17 mouse cellular contexts compared by ENCODE assay signal in genomic region chr12:40431075-40431474, GRCm38 (mm10). TPM values are rescaled to one million over a fixed set of nuclear protein-coding genes. Genes with fewer than 3 reads are reported as not detected.
DNase-seq lines count a peak whose midpoint lies in the region; ATAC-seq lines count a peak whose summit lies in the region.
"Had no signal": no experiment of that assay in that cellular context is flagged by ENCODE, and none has a peak within 500 bp of the region (broad histone marks: within the 10 kb centered on the region; RNA-seq: fewer than 3 reads in every experiment).

No protein-coding gene starts in this region.

- H3K27ac ChIP-seq in kidney, embryonic 15.5 days = peak overlapping the region; percentile 67; the same call in 1 of the 2 replicates
- no peak overlapping the region for H3K27ac ChIP-seq in midbrain, embryonic 11.5 days (ENCODE audit: low read depth, low read length)
- H3K27ac ChIP-seq in midbrain, embryonic 13.5 days = no peak overlapping the region
- H3K27ac ChIP-seq in forebrain, embryonic 12.5 days = no peak overlapping the region
- 0 out of 2 replicates have a peak overlapping the region, but pooled peaks have one; percentile 9 for H3K27ac ChIP-seq in neural tube, embryonic 13.5 days (replicated peaks)
- H3K27ac ChIP-seq: embryonic facial prominence, embryonic 15.5 days; intestine, embryonic 15.5 days; liver, embryonic 13.5 days had no signal

- no peak overlapping the region for H3K9ac ChIP-seq in kidney, embryonic 15.5 days
- H3K9ac ChIP-seq in midbrain, embryonic 11.5 days (ENCODE audit: low read length) = no peak overlapping the region
- H3K9ac ChIP-seq in midbrain, embryonic 13.5 days (replicated peaks) = no peak overlapping the region
- no peak overlapping the region for H3K9ac ChIP-seq in forebrain, embryonic 12.5 days
- H3K9ac ChIP-seq in neural tube, embryonic 13.5 days = no peak overlapping the region
- H3K9ac ChIP-seq: embryonic facial prominence, embryonic 15.5 days; intestine, embryonic 15.5 days; liver, embryonic 13.5 days had no signal

- intact Hi-C loops in left cerebral cortex, postnatal 10 days (cut with DNase I) = no loop called here

- no peaks in the 10 kb centered on the region for H3K36me3 ChIP-seq in kidney, embryonic 15.5 days
- no peaks in the 10 kb centered on the region for H3K36me3 ChIP-seq in midbrain, embryonic 11.5 days (ENCODE audit: control insufficient read depth, insufficient read depth, low read length)
- H3K36me3 ChIP-seq in midbrain, embryonic 13.5 days = no peaks in the 10 kb centered on the region
- H3K36me3 ChIP-seq in forebrain, embryonic 12.5 days (replicated peaks) = no peaks in the 10 kb centered on the region
- no peaks in the 10 kb centered on the region for H3K36me3 ChIP-seq in neural tube, embryonic 13.5 days
- H3K36me3 ChIP-seq: embryonic facial prominence, embryonic 15.5 days; intestine, embryonic 15.5 days; liver, embryonic 13.5 days had no signal

- H3K4me3 ChIP-seq in kidney, embryonic 15.5 days (replicated peaks) = no peak overlapping the region
- H3K4me3 ChIP-seq in midbrain, embryonic 11.5 days (ENCODE audit: low read depth, low read length) = no peak overlapping the region
- no peak overlapping the region for H3K4me3 ChIP-seq in midbrain, embryonic 13.5 days (replicated peaks)
- H3K4me3 ChIP-seq in forebrain, embryonic 12.5 days (replicated peaks) = no peak overlapping the region
- no peak overlapping the region for H3K4me3 ChIP-seq in neural tube, embryonic 13.5 days
- H3K4me3 ChIP-seq: embryonic facial prominence, embryonic 15.5 days; intestine, embryonic 15.5 days; liver, embryonic 13.5 days had no signal

- H3K9me3 ChIP-seq in kidney, embryonic 15.5 days (replicated peaks) = no peaks in the 10 kb centered on the region
- no peaks in the 10 kb centered on the region for H3K9me3 ChIP-seq in midbrain, embryonic 11.5 days (ENCODE audit: control insufficient read depth, low read length)
- H3K9me3 ChIP-seq in midbrain, embryonic 13.5 days = no peaks in the 10 kb centered on the region
- no peaks in the 10 kb centered on the region for H3K9me3 ChIP-seq in forebrain, embryonic 12.5 days
- no peaks in the 10 kb centered on the region for H3K9me3 ChIP-seq in neural tube, embryonic 13.5 days
- H3K9me3 ChIP-seq: embryonic facial prominence, embryonic 15.5 days; intestine, embryonic 15.5 days; liver, embryonic 13.5 days had no signal

- H3K4me1 ChIP-seq in kidney, embryonic 15.5 days = peaks cover 20% of the 10 kb centered on the region
- H3K4me1 ChIP-seq in midbrain, embryonic 11.5 days (ENCODE audit: control insufficient read depth, insufficient read depth, low read length) = peaks cover 9% of the 10 kb centered on the region
- H3K4me1 ChIP-seq in midbrain, embryonic 13.5 days (replicated peaks) = peaks cover 10% of the 10 kb centered on the region
- peaks cover 18% of the 10 kb centered on the region for H3K4me1 ChIP-seq in forebrain, embryonic 12.5 days
- peaks cover 19% of the 10 kb centered on the region for H3K4me1 ChIP-seq in neural tube, embryonic 13.5 days (replicated peaks)
- H3K4me1 ChIP-seq: intestine, embryonic 15.5 days had no signal

- 77% methylated on average over 5 of the region's 5 CpGs for WGBS in kidney, embryonic 15.5 days
- 50% methylated on average over 5 of the region's 5 CpGs for WGBS in midbrain, embryonic 11.5 days
- 50% methylated on average over 5 of the region's 5 CpGs for WGBS in midbrain, embryonic 13.5 days
- 40% methylated on average over 5 of the region's 5 CpGs for WGBS in forebrain, embryonic 12.5 days
- WGBS in neural tube, embryonic 13.5 days = 54% methylated on average over 5 of the region's 5 CpGs

- no peaks in the 10 kb centered on the region for H3K27me3 ChIP-seq in kidney, embryonic 15.5 days
- no peaks in the 10 kb centered on the region for H3K27me3 ChIP-seq in midbrain, embryonic 11.5 days (ENCODE audit: control insufficient read depth, insufficient read depth, low read length)
- no peaks in the 10 kb centered on the region for H3K27me3 ChIP-seq in midbrain, embryonic 13.5 days
- 0 out of 2 replicates have a peak, but pooled peaks cover 2% of the 10 kb centered on the region for H3K27me3 ChIP-seq in forebrain, embryonic 12.5 days
- H3K27me3 ChIP-seq in neural tube, embryonic 13.5 days = no peaks in the 10 kb centered on the region
- H3K27me3 ChIP-seq: embryonic facial prominence, embryonic 15.5 days; intestine, embryonic 15.5 days; liver, embryonic 13.5 days had no signal

- no peak overlapping the region for H3K4me2 ChIP-seq in kidney, embryonic 15.5 days
- no peak overlapping the region for H3K4me2 ChIP-seq in midbrain, embryonic 11.5 days
- H3K4me2 ChIP-seq in midbrain, embryonic 13.5 days (replicated peaks) = no peak overlapping the region
- no peak overlapping the region for H3K4me2 ChIP-seq in forebrain, embryonic 12.5 days
- H3K4me2 ChIP-seq in neural tube, embryonic 13.5 days = no peak overlapping the region
- H3K4me2 ChIP-seq: embryonic facial prominence, embryonic 15.5 days; heart, embryonic 11.5 days; intestine, embryonic 15.5 days; liver, embryonic 13.5 days had no signal

- no peak for ATAC-seq in kidney, embryonic 15.5 days (replicated peaks; ENCODE audit: low FRiP score)
- ATAC-seq in midbrain, embryonic 11.5 days (ENCODE audit: low FRiP score) = peak; percentile 58; the same call in 1 of the 2 replicates
- ATAC-seq in midbrain, embryonic 13.5 days = no peak
- ATAC-seq in forebrain, embryonic 12.5 days (ENCODE audit: low FRiP score) = 0 out of 2 replicates have a peak, but pooled peaks have one; percentile 41
- ATAC-seq in neural tube, embryonic 13.5 days (ENCODE audit: low read depth) = no peak
- ATAC-seq: intestine, embryonic 15.5 days; lung, postnatal 0 days had no signal

- no peak for DNase-seq in kidney, postnatal 14 days
- DNase-seq in midbrain, embryonic 11.5 days (ENCODE audit: low spot score, missing footprints) = no peak
- DNase-seq in left cerebral cortex, postnatal 10 days (ENCODE audit: extremely low spot score in 1 of 2, low spot score in 2 of 2) = no peak
- no peak for DNase-seq in urinary bladder, postnatal 25 days (ENCODE audit: low spot score)
- DNase-seq: cerebellum, adult 9-11 months; gastrocnemius, postnatal 36 days; kidney, postnatal 25 days; liver, embryonic 13.5 days; thymus, postnatal 4 days had no signal

RNA-seq across cellular contexts. Expression of gene Zfp277, which starts 14.6 kb away (rescaled TPM):
- 38.6 and 40.7 TPM in 2 replicates for polyA plus RNA-seq in kidney, embryonic 15.5 days (2015; fragmentation: Nextera tagmentation; extraction: Ambion mirVana)
- polyA plus RNA-seq in midbrain, embryonic 11.5 days (2014; fragmentation: Nextera tagmentation; extraction: Ambion mirVana) = 40.0 and 43.7 TPM in 2 replicates
- 26.9 and 28.9 TPM in 2 replicates for polyA plus RNA-seq in midbrain, embryonic 13.5 days (2015; fragmentation: Nextera tagmentation; extraction: Ambion mirVana)
- 29.7 and 29.8 TPM in 2 replicates for polyA plus RNA-seq in forebrain, embryonic 12.5 days (2016; fragmentation: Nextera tagmentation; extraction: Ambion mirVana)
- polyA plus RNA-seq in neural tube, embryonic 13.5 days (2015; fragmentation: Nextera tagmentation; extraction: Ambion mirVana) = 29.1 and 31.0 TPM in 2 replicates
- 10 to 100 TPM; 22.8 to 25.0 TPM for total RNA-seq in left cerebral cortex, postnatal 10 days (2021)

RNA-seq across cellular contexts. Expression of gene Dock4, which starts 14.7 kb away (rescaled TPM):
- polyA plus RNA-seq in kidney, embryonic 15.5 days (2015; fragmentation: Nextera tagmentation; extraction: Ambion mirVana) = 15.3 and 17.0 TPM in 2 replicates
- 10.2 and 12.6 TPM in 2 replicates for polyA plus RNA-seq in midbrain, embryonic 11.5 days (2014; fragmentation: Nextera tagmentation; extraction: Ambion mirVana)
- polyA plus RNA-seq in midbrain, embryonic 13.5 days (2015; fragmentation: Nextera tagmentation; extraction: Ambion mirVana) = 38.2 and 38.4 TPM in 2 replicates
- 25.9 and 32.7 TPM in 2 replicates for polyA plus RNA-seq in forebrain, embryonic 12.5 days (2016; fragmentation: Nextera tagmentation; extraction: Ambion mirVana)
- 31.4 and 31.8 TPM in 2 replicates for polyA plus RNA-seq in neural tube, embryonic 13.5 days (2015; fragmentation: Nextera tagmentation; extraction: Ambion mirVana)
- 10 to 100 TPM; 69.4 to 69.7 TPM for total RNA-seq in left cerebral cortex, postnatal 10 days (2021)

Comparison
In these comparisons a context has a peak if more than half of its experiments do, and no peak if none do; other contexts are left out.
1. ATAC-seq: peak in midbrain, embryonic 11.5 days (single experiment) and forebrain, embryonic 12.5 days (single experiment); none in kidney, embryonic 15.5 days (single experiment), midbrain, embryonic 13.5 days (single experiment) and neural tube, embryonic 13.5 days (single experiment).
2. H3K27ac ChIP-seq: peak in kidney, embryonic 15.5 days (single experiment) and neural tube, embryonic 13.5 days (single experiment); none in midbrain, embryonic 11.5 days (single experiment), midbrain, embryonic 13.5 days (single experiment) and forebrain, embryonic 12.5 days (single experiment).